Mouse (Mus musculus) liver, embryonic 16.5 days (tissue): Measurements from ENCODE around the gene Syt7. TPM values are rescaled to one million over a fixed set of nuclear protein-coding genes. Genes with fewer than 3 reads are reported as not detected.

Experiments used
- ATAC-seq: fragments of 200-750 bp; cut with Nextera tagmentation; 2 replicates; pipeline ENCODE4 v1.8.0; 2017; ENCODE audit warnings: low read depth, mild to moderate bottlenecking, moderate number of reproducible peaks, moderate library complexity
- H3K27ac ChIP-seq: fragments of 300-500 bp; sonication (generic); 2 replicates; pipeline ENCODE4 v1.5.1; 2014; ENCODE audit warnings: mild to moderate bottlenecking, low read length
- H3K27me3 ChIP-seq: fragments of 300-500 bp; sonication (generic); 2 replicates; pipeline ENCODE4 v1.6.1; 2014; ENCODE audit warnings: low read depth, low read length, mixed read lengths; ENCODE audit not compliant: control insufficient read depth, insufficient read depth
- H3K36me3 ChIP-seq: fragments of 300-500 bp; sonication (generic); 2 replicates; pipeline ENCODE4 v1.6.1; 2014; ENCODE audit warnings: mild to moderate bottlenecking; ENCODE audit not compliant: control insufficient read depth, insufficient read depth
- H3K4me1 ChIP-seq: fragments of 300-500 bp; sonication (generic); 2 replicates; pipeline ENCODE4 v1.6.1; 2014; ENCODE audit warnings: low read depth, low read length, mixed read lengths; ENCODE audit not compliant: control insufficient read depth
- H3K4me2 ChIP-seq: fragments of 300-500 bp; sonication (generic); 2 replicates; pipeline ENCODE4 v1.6.1; 2014; ENCODE audit warnings: low read depth, low read length, mixed read lengths
- H3K4me3 ChIP-seq: fragments of 300-500 bp; sonication (generic); 2 replicates; pipeline ENCODE4 v1.5.1; 2014; ENCODE audit warnings: low read depth, mild to moderate bottlenecking, low read length
- H3K9ac ChIP-seq: fragments of 300-500 bp; sonication (generic); 2 replicates; pipeline ENCODE4 v1.6.1; 2014; ENCODE audit warnings: low read depth, low read length
- H3K9me3 ChIP-seq: fragments of 300-500 bp; sonication (generic); replicated peaks from 2 replicates; pipeline ENCODE4 v1.6.1; 2016; ENCODE audit warnings: low read length; ENCODE audit not compliant: control insufficient read depth
- WGBS: fragments of 180-500 bp; shearing (Covaris S2); extraction: QIAGEN DNeasy Blood & Tissue Kit; methylation state at CpG from one replicate; pipeline ENCODE4 v1.1.7; 2014; ENCODE audit not compliant: insufficient replicate concordance; 5-methylcytosine and 5-hydroxymethylcytosine counted together
- polyA plus RNA-seq: library from polyadenylated mRNA; unstranded; fragments of >200 nt; fragmentation: Nextera tagmentation; extraction: Ambion mirVana; gene quantifications from 2 replicates; pipeline ENCODE4 v1.2.1, GENCODE M21; 2015

Gene Syt7
- polyA plus RNA-seq, 1 experiment from 2014 or later: 0.39 TPM

DNA sequence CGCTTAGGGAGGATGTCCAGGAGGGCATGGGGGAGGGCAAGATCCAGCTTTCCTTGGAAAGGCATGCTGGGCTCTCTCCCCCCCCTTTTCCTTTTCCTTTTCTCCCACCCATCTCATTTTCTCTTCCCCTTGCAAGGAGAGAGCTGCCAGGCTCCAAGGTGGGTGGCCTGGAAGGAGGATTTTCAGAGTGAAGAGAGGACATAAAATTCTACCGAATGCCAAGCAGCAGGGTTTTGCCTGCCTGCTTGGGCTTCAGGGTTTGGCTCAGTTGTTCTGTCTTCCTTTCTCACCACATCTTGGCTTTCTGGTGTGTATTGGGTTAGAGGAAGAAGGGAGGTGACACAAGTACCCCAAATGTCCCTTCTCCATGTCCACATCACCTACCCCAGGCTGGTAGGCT, 16.0 kb downstream of the Syt7 start:
- H3K27me3 ChIP-seq: no peaks in the 10 kb centered on the region
- no peak overlapping the region for H3K4me3 ChIP-seq
- no peak overlapping the region for H3K9ac ChIP-seq
- H3K36me3 ChIP-seq: no peaks in the 10 kb centered on the region
- 41% methylated on average over 2 of the region's 2 CpGs for WGBS
- H3K4me2 ChIP-seq: no peak overlapping the region
- no peak for ATAC-seq
- no peaks in the 10 kb centered on the region for H3K4me1 ChIP-seq
- no peak overlapping the region for H3K27ac ChIP-seq
- no peaks in the 10 kb centered on the region for H3K9me3 ChIP-seq

DNA sequence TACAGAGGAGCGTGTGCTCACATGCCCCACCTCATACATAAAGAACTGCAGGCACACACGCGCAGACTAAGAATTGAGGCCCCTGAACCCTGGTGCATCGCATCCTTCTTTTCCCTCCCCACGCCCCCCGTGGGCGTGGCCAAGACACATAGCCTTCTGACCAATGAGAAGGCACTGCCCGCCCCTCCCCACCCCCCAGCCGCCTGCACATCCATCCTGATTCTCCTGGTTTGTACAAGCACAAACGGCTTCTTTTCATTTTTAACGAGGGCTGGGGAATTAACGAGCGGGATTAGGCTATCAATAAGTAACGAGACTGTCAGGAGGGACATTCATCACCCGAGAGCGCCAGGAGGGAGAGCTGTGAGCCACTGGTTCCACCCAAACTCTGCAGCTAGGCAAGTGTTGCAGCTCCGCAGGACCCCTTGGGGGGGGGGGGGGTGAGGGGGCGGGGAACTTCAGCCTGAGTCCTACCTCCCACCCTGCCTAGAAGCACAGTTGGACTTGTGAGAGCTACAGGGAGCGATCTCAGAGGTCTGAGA, 24.9 kb downstream of the Syt7 start:
- ATAC-seq: no peak
- H3K36me3 ChIP-seq: no peaks in the 10 kb centered on the region
- no peaks in the 10 kb centered on the region for H3K4me1 ChIP-seq
- no peak overlapping the region for H3K4me3 ChIP-seq
- WGBS: 3% methylated on average over 19 of the region's 19 CpGs
- no peak overlapping the region for H3K4me2 ChIP-seq
- peaks cover 3% of the 10 kb centered on the region; the same call in 1 of the 2 replicates for H3K27me3 ChIP-seq
- H3K9ac ChIP-seq: no peak overlapping the region
- no peak overlapping the region for H3K27ac ChIP-seq
- no peaks in the 10 kb centered on the region for H3K9me3 ChIP-seq

DNA sequence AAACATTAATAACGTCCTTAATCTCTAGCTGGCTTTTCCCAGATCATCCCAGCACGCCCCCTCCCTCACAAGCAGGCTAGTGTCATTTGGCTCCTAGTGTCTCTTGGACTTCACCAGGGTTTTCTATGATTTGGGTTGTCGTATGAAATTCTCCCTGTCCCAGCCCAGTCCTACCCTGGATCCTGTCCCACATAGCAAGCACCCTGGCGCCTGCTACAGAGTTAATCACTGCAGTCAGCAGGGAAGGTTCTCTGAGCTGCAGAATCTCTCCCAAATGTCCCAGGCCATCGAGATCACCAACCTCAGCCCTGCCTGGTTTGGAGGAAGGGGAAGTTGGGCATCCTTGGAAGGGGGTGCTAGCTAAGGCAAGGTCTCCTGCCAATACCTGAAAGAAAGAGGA, 26.6 kb downstream of the Syt7 start:
- Histone ChIP-seq H3K9me3 (no peaks in the 10 kb centered on the region), H3K36me3 (no peaks in the 10 kb centered on the region), H3K4me3 (no peak overlapping the region), H3K4me1 (no peaks in the 10 kb centered on the region), H3K27me3 (peaks cover 3% of the 10 kb centered on the region; the same call in 1 of the 2 replicates), H3K27ac (no peak overlapping the region), H3K9ac (no peak overlapping the region), H3K4me2 (no peak overlapping the region)
- ATAC-seq: no peak
- 36% methylated on average over 5 of the region's 5 CpGs for WGBS

DNA sequence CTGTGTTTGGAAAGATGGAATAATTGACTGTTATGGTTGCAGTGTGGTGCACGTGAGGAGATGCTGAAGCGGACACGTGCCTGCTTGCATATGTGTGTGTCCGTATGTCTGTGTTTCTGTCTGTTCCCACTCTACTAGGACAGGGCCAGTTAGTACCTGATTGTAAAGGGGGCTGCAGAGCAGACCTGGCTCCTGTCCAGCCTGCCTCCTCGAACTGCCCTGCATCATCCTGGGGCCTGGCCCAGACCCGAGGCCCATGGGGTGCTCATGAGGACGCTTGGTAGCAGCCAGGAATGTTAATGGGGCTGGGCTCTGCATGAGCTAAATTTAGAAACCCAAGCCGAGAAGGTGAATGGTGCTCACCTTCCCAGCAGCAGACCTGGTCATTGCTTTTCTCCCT, 28.0 kb downstream of the Syt7 start:
- 49% methylated on average over 8 of the region's 8 CpGs for WGBS
- no peak for ATAC-seq
- no peaks in the 10 kb centered on the region for H3K9me3 ChIP-seq
- no peaks in the 10 kb centered on the region for H3K4me1 ChIP-seq
- no peak overlapping the region for H3K4me3 ChIP-seq
- no peaks in the 10 kb centered on the region for H3K36me3 ChIP-seq
- no peak overlapping the region for H3K4me2 ChIP-seq
- no peak overlapping the region for H3K27ac ChIP-seq
- peaks cover 13% of the 10 kb centered on the region for H3K27me3 ChIP-seq
- H3K9ac ChIP-seq: no peak overlapping the region

DNA sequence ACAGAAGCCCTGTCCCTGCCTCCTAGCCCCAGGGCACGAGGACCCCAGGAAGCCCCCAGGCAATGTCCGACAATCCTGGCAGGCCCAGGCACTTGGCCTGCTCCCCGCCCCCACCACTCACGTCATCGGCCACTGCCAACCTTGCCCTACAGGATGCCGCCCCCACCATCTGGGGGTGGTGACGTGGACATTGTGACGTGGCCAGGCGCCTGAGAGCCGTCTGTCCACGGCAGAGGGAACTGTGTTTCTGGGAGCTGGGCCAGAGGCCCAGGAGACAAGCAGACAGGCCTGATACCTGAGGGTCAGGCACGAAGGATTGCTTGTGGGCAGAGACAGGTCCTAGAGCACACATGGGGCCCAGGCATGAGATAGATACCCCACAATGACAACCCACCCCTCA, 28.5 kb downstream of the Syt7 start:
- Histone ChIP-seq H3K4me3 (no peak overlapping the region), H3K4me2 (no peak overlapping the region), H3K9me3 (no peaks in the 10 kb centered on the region), H3K27me3 (peaks cover 18% of the 10 kb centered on the region), H3K9ac (no peak overlapping the region), H3K27ac (no peak overlapping the region), H3K4me1 (no peaks in the 10 kb centered on the region), H3K36me3 (no peaks in the 10 kb centered on the region)
- 61% methylated on average over 12 of the region's 12 CpGs for WGBS
- ATAC-seq: no peak

DNA sequence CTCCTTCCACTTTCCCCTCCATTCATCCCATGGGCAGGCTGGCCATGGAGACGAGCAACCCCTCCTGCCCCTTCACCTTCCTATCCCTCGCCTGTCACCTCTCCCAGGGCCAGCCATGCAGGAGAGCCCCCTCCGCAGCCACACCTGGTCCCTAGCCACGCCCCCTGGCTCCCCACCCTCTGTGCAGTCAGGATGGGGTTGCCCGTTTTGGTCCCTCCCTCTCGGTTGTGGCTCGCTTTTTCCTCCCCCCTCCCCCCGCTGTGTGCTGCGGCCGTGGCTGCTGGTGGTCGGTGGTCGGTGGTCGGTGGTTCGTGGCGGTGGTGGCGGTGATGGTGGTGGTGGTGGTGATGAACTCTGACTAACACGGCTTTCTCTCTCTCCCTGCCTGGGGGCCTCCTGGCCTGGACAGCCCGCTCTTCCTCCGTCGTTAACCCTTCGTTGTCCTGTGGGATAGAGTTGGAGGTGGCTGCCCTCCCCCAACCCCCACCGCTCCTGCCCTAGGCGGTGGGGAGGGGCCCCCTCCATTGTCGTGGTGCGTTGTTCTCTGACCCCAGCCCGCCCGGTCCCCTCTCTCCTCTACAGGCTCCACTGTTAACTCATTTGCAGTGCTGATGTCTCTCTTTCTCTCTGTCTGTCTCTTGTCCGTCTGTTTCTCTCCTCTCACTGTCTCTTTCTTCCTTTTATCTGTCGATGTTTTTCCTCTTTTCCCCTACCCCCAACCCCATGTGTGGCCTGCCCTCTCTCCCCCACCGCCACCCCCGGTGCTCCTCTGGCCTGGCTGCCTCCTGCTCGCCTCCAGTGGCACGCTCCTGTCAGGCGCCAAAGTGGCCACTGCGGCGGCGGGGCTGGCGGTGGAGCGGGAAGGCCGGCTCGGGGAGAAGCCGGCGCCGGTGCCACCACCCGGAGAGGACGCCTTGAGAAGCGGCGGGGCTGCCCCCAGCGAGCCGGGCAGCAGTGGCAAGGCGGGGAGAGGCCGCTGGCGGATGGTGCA, 33.4 kb downstream of the Syt7 start:
- no peak overlapping the region for H3K4me2 ChIP-seq
- H3K9me3 ChIP-seq: no peaks in the 10 kb centered on the region
- ATAC-seq: no peak
- H3K36me3 ChIP-seq: no peaks in the 10 kb centered on the region
- H3K4me1 ChIP-seq: no peaks in the 10 kb centered on the region
- no peak overlapping the region for H3K9ac ChIP-seq
- H3K27me3 ChIP-seq: peaks cover 28% of the 10 kb centered on the region
- no peak overlapping the region for H3K27ac ChIP-seq
- H3K4me3 ChIP-seq: no peak overlapping the region
- WGBS: 4% methylated on average over 53 of the region's 53 CpGs

DNA sequence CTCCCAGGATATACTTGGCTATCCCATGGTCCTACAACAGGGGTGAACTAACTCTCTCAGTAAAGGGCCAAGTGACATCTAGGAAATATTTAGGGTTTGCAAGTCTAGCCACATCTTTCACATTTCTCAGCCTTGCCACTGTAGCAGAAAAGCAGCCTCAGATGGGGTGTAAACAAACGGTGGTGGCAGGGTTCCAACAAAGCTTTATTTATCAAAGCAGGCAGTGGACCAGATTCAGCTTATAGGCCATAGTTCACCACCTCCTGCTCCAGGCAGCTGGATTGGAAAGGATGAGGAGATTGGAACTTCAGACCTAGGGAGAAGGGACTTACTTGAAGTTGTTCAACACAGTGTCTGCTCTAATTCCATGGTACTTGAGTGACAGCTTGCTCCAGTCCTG, 35.9 kb downstream of the Syt7 start:
- Histone ChIP-seq H3K9me3 (no peaks in the 10 kb centered on the region), H3K4me3 (no peak overlapping the region), H3K36me3 (no peaks in the 10 kb centered on the region), H3K9ac (no peak overlapping the region), H3K4me1 (no peaks in the 10 kb centered on the region), H3K27me3 (peaks cover 28% of the 10 kb centered on the region), H3K27ac (no peak overlapping the region), H3K4me2 (no peak overlapping the region)
- 42% methylated on average over 1 of the region's 1 CpGs for WGBS
- ATAC-seq: no peak

DNA sequence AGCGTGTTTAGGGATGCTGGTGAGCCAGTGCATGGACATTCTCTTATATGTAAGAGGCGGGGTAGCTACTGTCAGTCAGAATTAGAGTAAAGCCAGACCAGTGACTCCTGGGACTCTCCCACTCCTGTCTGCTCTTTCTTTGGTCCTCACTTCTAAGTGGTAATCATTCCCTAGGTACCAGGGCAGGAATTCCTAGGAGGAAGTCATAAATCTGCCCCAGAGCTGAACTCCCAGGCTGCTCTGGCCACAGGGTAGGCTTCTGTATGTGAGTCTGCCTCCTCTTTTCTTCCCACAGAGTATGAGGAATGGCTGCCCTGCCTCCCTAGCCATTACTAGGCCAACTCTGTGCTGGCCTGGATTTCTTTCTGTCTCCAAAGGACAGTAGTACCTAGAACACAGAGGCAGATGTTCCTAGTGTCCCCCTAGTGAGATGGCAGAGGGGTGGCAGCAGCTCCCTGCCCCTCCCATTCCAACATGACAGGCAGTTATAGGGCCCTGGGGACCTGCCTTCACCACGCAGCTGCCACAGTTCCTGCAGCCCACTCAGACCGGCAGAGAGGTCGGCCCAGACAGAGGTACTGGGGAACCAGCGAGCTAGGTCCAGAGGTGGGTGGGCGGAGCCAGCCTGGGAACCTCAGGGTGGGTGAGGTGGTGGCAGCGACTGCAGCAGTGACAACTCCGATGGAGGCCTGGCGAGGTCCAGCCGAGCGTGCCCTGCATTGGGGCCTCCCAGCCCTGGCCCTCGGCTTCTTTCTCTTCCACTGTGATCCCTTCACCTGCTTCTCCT, 36.8 kb downstream of the Syt7 start:
- WGBS: 34% methylated on average over 13 of the region's 13 CpGs
- no peak overlapping the region for H3K9ac ChIP-seq
- no peaks in the 10 kb centered on the region for H3K9me3 ChIP-seq
- no peak overlapping the region for H3K4me3 ChIP-seq
- ATAC-seq: no peak
- H3K4me1 ChIP-seq: no peaks in the 10 kb centered on the region
- H3K27me3 ChIP-seq: peaks cover 28% of the 10 kb centered on the region
- H3K4me2 ChIP-seq: no peak overlapping the region
- no peaks in the 10 kb centered on the region for H3K36me3 ChIP-seq
- no peak overlapping the region for H3K27ac ChIP-seq
